Mouse (Mus musculus): ENCODE results near the gene Iqgap3. TPM values are rescaled to one million over a fixed set of nuclear protein-coding genes. Genes with fewer than 3 reads are reported as not detected.

The Iqgap3 gene
- polyA plus RNA-seq, 1 experiment from 2014 or later: 7.1 TPM

GRCm38 (mm10) chr3:88148354-88148753, 66.6 kb downstream of the Iqgap3 start:
- Histone ChIP-seq H3K27ac (replicated peaks) (no peak overlapping the region), H3K9me3 (no peaks in the 10 kb centered on the region), H3K36me3 (no peaks in the 10 kb centered on the region), H3K4me1 (peaks cover 99% of the 10 kb centered on the region), H3K27me3 (no peaks in the 10 kb centered on the region), H3K9ac (replicated peaks) (no peak overlapping the region), H3K4me2 (replicated peaks) (no peak overlapping the region), H3K4me3 (no peak overlapping the region)
- ATAC-seq (replicated peaks): no peak
- 94% methylated on average over 5 of the region's 5 CpGs for WGBS

- Histone ChIP-seq H3K27ac (replicated peaks) (peak overlapping the region; percentile 93), H3K9me3 (no peaks in the 10 kb centered on the region), H3K36me3 (no peaks in the 10 kb centered on the region), H3K9ac (replicated peaks) (0 out of 2 replicates have a peak overlapping the region, but pooled peaks have one; percentile 30), H3K4me1 (peaks cover 97% of the 10 kb centered on the region), H3K4me3 (no peak overlapping the region), H3K4me2 (replicated peaks) (no peak overlapping the region), H3K27me3 (no peaks in the 10 kb centered on the region)
- no peak for ATAC-seq (replicated peaks)
- WGBS: 49% methylated on average over 4 of the region's 4 CpGs
Measured at GRCm38 (mm10) chr3:88148776-88149509, 67.2 kb downstream of the Iqgap3 start.

GRCm38 (mm10) chr3:88149510-88149974, 67.8 kb downstream of the Iqgap3 start:
- no peak for ATAC-seq (replicated peaks)
- peak overlapping the region; percentile 30; the same call in 1 of the 2 replicates for H3K9ac ChIP-seq (replicated peaks)
- no peaks in the 10 kb centered on the region for H3K9me3 ChIP-seq
- 6% methylated on average over 6 of the region's 6 CpGs for WGBS
- H3K36me3 ChIP-seq: no peaks in the 10 kb centered on the region
- no peaks in the 10 kb centered on the region for H3K27me3 ChIP-seq
- H3K4me3 ChIP-seq: no peak overlapping the region
- H3K4me1 ChIP-seq: peaks cover 91% of the 10 kb centered on the region
- peak overlapping the region; percentile 93 for H3K27ac ChIP-seq (replicated peaks)
- peak overlapping the region; percentile 31 for H3K4me2 ChIP-seq (replicated peaks)

DNA sequence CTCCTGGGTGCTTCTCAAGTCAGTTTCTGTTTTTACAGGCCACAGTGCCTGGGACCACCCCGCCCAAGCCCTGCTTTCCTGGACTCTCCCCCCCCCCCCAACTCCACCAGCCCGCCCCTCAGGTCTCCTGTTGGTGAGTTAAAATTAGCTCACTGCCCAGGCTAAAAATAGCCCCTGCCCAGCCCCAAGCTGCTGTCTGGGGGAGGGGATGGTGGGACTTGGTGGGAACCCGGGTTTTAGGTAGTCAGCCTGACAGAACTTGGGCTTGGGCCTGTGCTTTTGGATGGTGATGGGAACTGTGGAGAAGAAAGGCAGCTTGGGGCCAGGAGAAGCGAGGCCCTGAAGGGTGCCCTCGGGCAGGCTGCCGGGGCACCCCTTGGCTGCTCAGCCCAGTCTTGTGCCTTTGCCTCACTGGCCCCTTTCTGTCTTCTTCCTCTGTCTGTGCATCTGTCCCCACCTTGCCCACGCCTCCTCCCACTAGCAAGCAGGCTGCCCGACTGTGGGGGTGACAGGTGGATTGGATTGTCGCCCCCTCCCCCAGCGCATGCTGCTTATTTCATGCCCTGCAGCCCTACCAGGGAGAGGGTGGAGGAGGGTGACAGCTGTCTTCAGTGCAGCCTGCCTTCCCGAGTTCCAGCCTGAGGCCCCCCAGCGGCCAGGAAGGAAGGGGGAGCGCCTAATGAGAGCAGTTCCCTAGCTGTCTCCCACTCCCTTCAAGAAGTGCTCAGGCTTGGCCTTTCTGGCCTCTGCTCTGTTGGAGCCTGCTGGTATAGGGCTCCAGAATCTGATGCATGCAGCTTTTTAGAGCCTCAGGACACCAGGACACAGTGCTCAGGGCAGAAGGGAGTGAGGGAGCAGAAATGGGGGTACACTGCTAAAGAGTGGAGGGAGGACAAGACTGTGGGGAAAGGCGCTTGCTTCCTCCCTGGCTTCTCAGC, 68.6 kb downstream of the Iqgap3 start:
- Histone ChIP-seq H3K4me3 (no peak overlapping the region; the same call in 1 of the 2 replicates), H3K4me2 (replicated peaks) (peak overlapping the region; percentile 31), H3K27me3 (no peaks in the 10 kb centered on the region), H3K36me3 (no peaks in the 10 kb centered on the region), H3K9me3 (no peaks in the 10 kb centered on the region), H3K27ac (replicated peaks) (peak overlapping the region; percentile 93), H3K4me1 (peaks cover 88% of the 10 kb centered on the region), H3K9ac (replicated peaks) (peak overlapping the region; percentile 30)
- 10% methylated on average over 14 of the region's 14 CpGs for WGBS
- ATAC-seq (replicated peaks): peak; percentile 61

DNA sequence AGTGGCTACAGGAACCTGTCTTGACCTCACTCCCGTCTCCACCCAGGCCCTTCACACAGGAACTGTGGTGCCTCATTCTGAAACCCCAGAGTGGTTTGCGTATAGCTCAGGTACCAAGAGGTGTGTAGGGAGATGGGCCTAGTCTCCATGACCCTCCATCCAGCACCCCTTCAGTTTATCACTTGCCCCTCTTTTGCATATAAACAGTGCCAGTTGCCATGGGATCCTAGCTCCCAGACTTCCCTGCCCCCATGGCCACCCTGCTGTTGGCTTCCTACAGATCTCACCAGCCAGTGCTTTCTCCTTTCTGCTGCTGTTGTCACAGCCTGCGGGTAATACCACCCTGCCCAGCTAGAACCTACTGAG, 69.2 kb downstream of the Iqgap3 start:
- Histone ChIP-seq H3K27ac (replicated peaks) (peak overlapping the region; percentile 93), H3K27me3 (no peaks in the 10 kb centered on the region), H3K9ac (replicated peaks) (peak overlapping the region; percentile 30; the same call in 1 of the 2 replicates), H3K9me3 (no peaks in the 10 kb centered on the region), H3K4me2 (replicated peaks) (peak overlapping the region; percentile 31; the same call in 1 of the 2 replicates), H3K4me1 (peaks cover 82% of the 10 kb centered on the region), H3K36me3 (no peaks in the 10 kb centered on the region), H3K4me3 (no peak overlapping the region)
- WGBS: 60% methylated on average over 3 of the region's 3 CpGs
- no peak for ATAC-seq (replicated peaks)

- Histone ChIP-seq H3K27me3 (no peaks in the 10 kb centered on the region), H3K27ac (replicated peaks) (peak overlapping the region; percentile 93), H3K9ac (replicated peaks) (peak overlapping the region; percentile 25; the same call in 1 of the 2 replicates), H3K4me2 (replicated peaks) (peak overlapping the region; percentile 34), H3K9me3 (no peaks in the 10 kb centered on the region), H3K36me3 (0 out of 2 replicates have a peak, but pooled peaks cover 8% of the 10 kb centered on the region), H3K4me1 (peaks cover 71% of the 10 kb centered on the region), H3K4me3 (no peak overlapping the region)
- WGBS: 24% methylated on average over 3 of the region's 3 CpGs
- peak; percentile 89 for ATAC-seq (replicated peaks)
Measured at GRCm38 (mm10) chr3:88152056-88152455, 70.3 kb downstream of the Iqgap3 start.

DNA sequence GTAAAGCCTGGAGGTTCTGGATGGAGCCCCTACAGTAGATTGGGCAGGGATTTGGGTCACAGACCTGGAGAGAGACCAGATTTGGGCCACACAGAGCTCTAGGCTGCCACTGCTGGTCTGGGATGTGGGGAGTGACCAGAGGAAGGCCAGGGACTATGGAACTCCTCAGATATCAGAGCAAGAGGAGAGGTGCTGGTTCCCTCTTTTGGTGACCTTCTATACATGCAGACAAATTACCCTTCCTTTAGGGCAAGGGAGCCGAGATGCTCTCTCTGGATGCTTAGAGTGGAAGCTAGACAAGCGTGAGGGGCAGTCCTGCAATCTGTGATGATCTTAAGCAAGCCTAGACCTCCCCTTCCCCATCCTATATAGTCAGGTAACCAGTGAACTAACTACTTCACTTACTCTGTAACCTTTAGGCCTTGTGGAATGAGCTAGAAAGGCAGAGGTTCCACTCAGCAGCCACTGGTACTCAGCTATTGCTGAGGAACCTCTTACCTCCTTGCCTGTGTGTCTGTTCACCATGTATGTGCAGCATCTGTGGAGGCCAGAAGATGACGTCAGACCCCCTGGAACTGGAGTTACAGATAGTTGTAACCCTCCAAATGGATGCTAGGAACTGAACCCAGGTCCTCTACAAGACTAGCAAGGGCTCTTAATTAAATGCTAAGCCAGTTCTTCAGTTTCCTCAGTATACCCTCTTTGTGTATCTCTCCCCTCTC, 71.7 kb downstream of the Iqgap3 start:
- Histone ChIP-seq H3K9me3 (no peaks in the 10 kb centered on the region), H3K36me3 (0 out of 2 replicates have a peak, but pooled peaks cover 8% of the 10 kb centered on the region), H3K4me2 (replicated peaks) (no peak overlapping the region), H3K9ac (replicated peaks) (no peak overlapping the region), H3K27me3 (no peaks in the 10 kb centered on the region), H3K4me1 (peaks cover 61% of the 10 kb centered on the region), H3K4me3 (no peak overlapping the region), H3K27ac (replicated peaks) (peak overlapping the region; percentile 93)
- 84% methylated on average over 3 of the region's 3 CpGs for WGBS
- ATAC-seq (replicated peaks): no peak

DNA sequence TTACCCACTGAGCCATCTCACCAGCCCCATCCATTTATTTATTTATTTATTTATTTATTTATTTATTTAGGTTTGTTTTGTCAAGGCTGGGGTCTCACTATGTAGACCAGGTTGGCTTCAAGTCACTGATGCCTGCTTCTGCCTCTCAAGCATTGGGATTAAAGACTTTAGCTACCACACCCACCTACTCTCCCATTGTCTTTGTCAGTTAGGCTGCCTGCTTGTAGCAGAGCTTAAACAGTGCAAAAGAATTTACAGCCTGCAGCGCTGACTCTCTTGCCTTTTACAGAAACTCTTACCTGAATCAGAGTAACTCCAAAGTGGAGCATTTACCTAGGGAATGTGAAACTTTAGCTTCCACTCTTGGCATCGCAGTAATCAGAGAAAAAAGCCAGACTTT, 72.5 kb downstream of the Iqgap3 start:
- no peaks in the 10 kb centered on the region for H3K27me3 ChIP-seq
- H3K9me3 ChIP-seq: no peaks in the 10 kb centered on the region
- WGBS: 71% methylated on average over 2 of the region's 2 CpGs
- H3K9ac ChIP-seq (replicated peaks): no peak overlapping the region
- H3K4me3 ChIP-seq: no peak overlapping the region
- peaks cover 16% of the 10 kb centered on the region; the same call in 1 of the 2 replicates for H3K36me3 ChIP-seq
- no peak overlapping the region for H3K4me2 ChIP-seq (replicated peaks)
- no peak for ATAC-seq (replicated peaks)
- H3K4me1 ChIP-seq: peaks cover 53% of the 10 kb centered on the region
- no peak overlapping the region for H3K27ac ChIP-seq (replicated peaks)

- peaks cover 31% of the 10 kb centered on the region for H3K4me1 ChIP-seq
- H3K9ac ChIP-seq (replicated peaks): no peak overlapping the region
- ATAC-seq (replicated peaks): no peak
- no peaks in the 10 kb centered on the region for H3K9me3 ChIP-seq
- no peak overlapping the region for H3K27ac ChIP-seq (replicated peaks)
- no peak overlapping the region for H3K4me3 ChIP-seq
- no peaks in the 10 kb centered on the region for H3K27me3 ChIP-seq
- H3K4me2 ChIP-seq (replicated peaks): no peak overlapping the region
- peaks cover 42% of the 10 kb centered on the region for H3K36me3 ChIP-seq
Measured at GRCm38 (mm10) chr3:88156817-88157216, 75.0 kb downstream of the Iqgap3 start.

GRCm38 (mm10) chr3:88157771-88158597, 76.2 kb downstream of the Iqgap3 start:
- no peak overlapping the region for H3K4me2 ChIP-seq (replicated peaks)
- 17% methylated on average over 23 of the region's 23 CpGs for WGBS
- H3K36me3 ChIP-seq: peaks cover 52% of the 10 kb centered on the region

GRCm38 (mm10) chr3:88158991-88159390, 77.2 kb downstream of the Iqgap3 start:
- no peak overlapping the region for H3K9ac ChIP-seq (replicated peaks)
- H3K27ac ChIP-seq (replicated peaks): no peak overlapping the region
- H3K4me2 ChIP-seq (replicated peaks): no peak overlapping the region
- H3K4me3 ChIP-seq: no peak overlapping the region
- no peaks in the 10 kb centered on the region for H3K27me3 ChIP-seq
- H3K4me1 ChIP-seq: peaks cover 17% of the 10 kb centered on the region
- H3K9me3 ChIP-seq: no peaks in the 10 kb centered on the region
- ATAC-seq (replicated peaks): no peak
- WGBS: 81% methylated on average over 6 of the region's 6 CpGs
- peaks cover 61% of the 10 kb centered on the region for H3K36me3 ChIP-seq

More at GRCm38 (mm10) chr3:88157771-88158597, 76.2 kb downstream of the Iqgap3 start:
- Histone ChIP-seq H3K27ac (replicated peaks) (peak overlapping the region; percentile 34), H3K4me3 (no peak overlapping the region), H3K4me1 (peaks cover 25% of the 10 kb centered on the region), H3K27me3 (no peaks in the 10 kb centered on the region), H3K9me3 (no peaks in the 10 kb centered on the region), H3K9ac (replicated peaks) (no peak overlapping the region; the same call in 1 of the 2 replicates)
- peak; percentile 72; the same call in 1 of the 2 replicates for ATAC-seq (replicated peaks)

All from forebrain, embryonic 15.5 days (tissue).